Mouse (Mus musculus): ENCODE data around the gene Slc9a6. TPM values are rescaled to one million over a fixed set of nuclear protein-coding genes. Genes with fewer than 3 reads are reported as not detected.

Slc9a6 gene
- total and polyA plus RNA-seq, 3 experiments = 11.4 to 12.6 TPM; not detected in 1

DNA sequence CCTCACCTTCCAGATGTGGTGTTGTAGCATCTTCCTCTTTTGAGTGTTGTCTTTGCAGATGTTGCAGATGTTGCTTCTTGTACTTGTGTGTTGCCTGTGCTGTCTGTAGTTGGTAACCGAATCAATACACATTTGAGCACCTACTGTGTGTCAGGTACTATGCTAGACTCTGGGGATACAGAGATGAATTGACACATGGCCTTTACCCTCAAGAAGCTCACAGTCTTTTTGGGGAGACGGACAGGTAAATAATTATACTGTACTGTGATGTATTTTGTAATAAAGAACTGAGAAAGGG is 40.7 kb downstream of the Slc9a6 start:
- Histone ChIP-seq H3K27me3 (ENCODE audit: control insufficient read depth in 1 of 2, insufficient read depth in 2 of 2, low read length in 2 of 2) (no peaks in the 10 kb centered on the region), H3K9ac (ENCODE audit: control insufficient read depth, low read depth, low read length, poor library complexity, severe bottlenecking) (no peak overlapping the region), H3K79me2 (ENCODE audit: control insufficient read depth, insufficient read depth, low read length, poor library complexity) (no peaks in the 10 kb centered on the region), H3K4me3 (ENCODE audit: control insufficient read depth in 1 of 2, insufficient read depth in 1 of 2, low read depth in 2 of 2, low read length in 2 of 2) (no peak overlapping the region), H3K4me1 (ENCODE audit: control insufficient read depth in 1 of 2, insufficient read depth in 2 of 2, low read length in 2 of 2) (no peaks in the 10 kb centered on the region), H3K27ac (ENCODE audit: control insufficient read depth, low read depth, low read length) (no peak overlapping the region), H3K36me3 (ENCODE audit: control insufficient read depth in 1 of 2, insufficient read depth in 2 of 2, low read length in 2 of 2) (no peaks in the 10 kb centered on the region), H3K9me3 (replicated peaks; ENCODE audit: insufficient read depth, low read length) (no peaks in the 10 kb centered on the region)
- no peak for TF ChIP-seq SIN3A (IDR thresholded peaks at IDR 0.05; ENCODE audit: low read length)
- TF ChIP-seq MAX (IDR thresholded peaks at IDR 0.05; ENCODE audit: low read length) = no peak
- no peak for TF ChIP-seq GABPA (IDR thresholded peaks at IDR 0.05; ENCODE audit: low read depth, low read length)
- TF ChIP-seq CHD1 (IDR thresholded peaks at IDR 0.05; ENCODE audit: low read depth, low read length) = no peak
- no peak for TF ChIP-seq ZKSCAN1 (IDR thresholded peaks at IDR 0.05; ENCODE audit: low read depth, low read length)
- no peak for TF ChIP-seq USF2 (IDR thresholded peaks at IDR 0.05; ENCODE audit: borderline replicate concordance in 1 of 2, insufficient read depth in 1 of 2, low read depth in 1 of 2, low read length in 2 of 2)
- TF ChIP-seq POLR2A (IDR thresholded peaks at IDR 0.05; ENCODE audit: control insufficient read depth in 1 of 2, insufficient read depth in 1 of 2, low read depth in 1 of 2, low read length in 2 of 2, poor library complexity in 1 of 2) = no peak
- TF ChIP-seq JUND (IDR thresholded peaks at IDR 0.05; ENCODE audit: low read depth, low read length) = no peak
- no peak for TF ChIP-seq E2F4 (IDR thresholded peaks at IDR 0.05; ENCODE audit: borderline replicate concordance, low read depth, low read length)
- TF ChIP-seq TCF12 (IDR thresholded peaks at IDR 0.05; ENCODE audit: low read depth, low read length) = no peak
- no peak for TF ChIP-seq ZMIZ1 (IDR thresholded peaks at IDR 0.05; ENCODE audit: low read depth, low read length)
- TF ChIP-seq MAFK (IDR thresholded peaks at IDR 0.05; ENCODE audit: borderline replicate concordance, low read depth, low read length) = no peak
- TF ChIP-seq TBP (IDR thresholded peaks at IDR 0.05; ENCODE audit: low read depth, low read length) = no peak
- TF ChIP-seq POLR2AphosphoS2 (IDR thresholded peaks at IDR 0.05; ENCODE audit: low read length) = no peak
- no peak for TF ChIP-seq UBTF (IDR thresholded peaks at IDR 0.05; ENCODE audit: borderline replicate concordance, insufficient read depth, low read depth, low read length)
- no peak for TF ChIP-seq GATA1 (IDR thresholded peaks at IDR 0.05; ENCODE audit: low read depth, low read length)
- no peak for TF ChIP-seq USF1 (IDR thresholded peaks at IDR 0.05; ENCODE audit: low read depth, low read length)
- TF ChIP-seq CTCF (IDR thresholded peaks at IDR 0.05 in 2 of 3, conservative IDR thresholded peaks at IDR 0.05 in 1 of 3; ENCODE audit: control insufficient read depth in 1 of 3, insufficient read depth in 1 of 3, low read depth in 2 of 3, low read length in 3 of 3, poor library complexity in 1 of 3, severe bottlenecking in 1 of 3) = no peak
- DNase-seq (ENCODE audit: low read depth, low spot score) = no peak

DNA sequence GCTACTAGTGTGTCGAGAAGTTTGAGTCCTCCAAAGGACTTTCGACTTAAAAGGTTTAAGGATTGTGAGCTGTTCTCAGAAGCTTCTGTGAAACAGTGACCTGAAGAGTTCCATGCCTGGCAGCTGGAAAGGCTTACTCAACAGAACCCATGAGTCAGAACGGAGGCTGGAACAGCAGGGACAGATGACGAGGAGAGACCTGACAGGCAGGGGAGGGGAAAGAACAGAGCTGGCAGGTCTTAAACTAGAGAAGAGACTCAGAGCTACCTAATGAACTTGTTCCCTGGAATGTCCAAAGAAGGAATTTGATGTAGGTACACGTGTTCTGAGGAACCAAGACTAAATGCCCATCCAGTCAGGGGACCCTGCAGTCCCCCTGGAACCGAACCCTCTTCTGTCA is 41.3 kb downstream of the Slc9a6 start:
- Histone ChIP-seq H3K27me3 (ENCODE audit: control insufficient read depth in 1 of 2, insufficient read depth in 2 of 2, low read length in 2 of 2) (no peaks in the 10 kb centered on the region), H3K27ac (ENCODE audit: control insufficient read depth, low read depth, low read length) (no peak overlapping the region), H3K4me3 (ENCODE audit: control insufficient read depth in 1 of 2, insufficient read depth in 1 of 2, low read depth in 2 of 2, low read length in 2 of 2) (no peak overlapping the region), H3K79me2 (ENCODE audit: control insufficient read depth, insufficient read depth, low read length, poor library complexity) (no peaks in the 10 kb centered on the region), H3K9me3 (replicated peaks; ENCODE audit: insufficient read depth, low read length) (no peaks in the 10 kb centered on the region), H3K4me1 (ENCODE audit: control insufficient read depth in 1 of 2, insufficient read depth in 2 of 2, low read length in 2 of 2) (no peaks in the 10 kb centered on the region), H3K9ac (ENCODE audit: control insufficient read depth, low read depth, low read length, poor library complexity, severe bottlenecking) (no peak overlapping the region), H3K36me3 (ENCODE audit: control insufficient read depth in 1 of 2, insufficient read depth in 2 of 2, low read length in 2 of 2) (no peaks in the 10 kb centered on the region)
- no peak for TF ChIP-seq MAX (IDR thresholded peaks at IDR 0.05; ENCODE audit: low read length)
- no peak for TF ChIP-seq ZKSCAN1 (IDR thresholded peaks at IDR 0.05; ENCODE audit: low read depth, low read length)
- TF ChIP-seq TBP (IDR thresholded peaks at IDR 0.05; ENCODE audit: low read depth, low read length) = no peak
- no peak for TF ChIP-seq POLR2AphosphoS2 (IDR thresholded peaks at IDR 0.05; ENCODE audit: low read length)
- no peak for DNase-seq (ENCODE audit: low read depth, low spot score)
